Mouse (Mus musculus): Measurements from ENCODE around the gene Olfr146.

Olfr146 gene

GRCm38 (mm10) chr9:39023277-39023676 lies at the start of gene Olfr146:
Olfr146 (minus strand) TSS chr9:39023377.
- no peak for DNase-seq

- no peak for DNase-seq
Measured at GRCm38 (mm10) chr9:39064851-39065250, 41.7 kb upstream of the Olfr146 start, which contains the start of gene Olfr937. Olfr937 (minus strand) TSS chr9:39064951.

- DNase-seq, result no peak
Measured at GRCm38 (mm10) chr9:38999583-38999982, 23.6 kb downstream of the Olfr146 start, which contains the start of gene Olfr935. Olfr935 (minus strand) TSS chr9:38999683.

GRCm38 (mm10) chr9:38988215-38988614 lies 35.0 kb downstream of the Olfr146 start, which contains the start of gene Olfr934:
Olfr934 (minus strand) TSS chr9:38988315.
- no peak for DNase-seq

GRCm38 (mm10) chr9:38972013-38972412 lies 51.2 kb downstream of the Olfr146 start, which contains the start of gene Olfr933:
Olfr933 (plus strand) TSS chr9:38972313.
- no peak for DNase-seq

All from spleen, adult 18-20 months (tissue).